Mouse (Mus musculus) cerebellum, postnatal 25 days (tissue): Measurements from ENCODE around the gene Ccdc87.
"Not testable (repeated sequence)": the region's sequence is repeated elsewhere in the genome, so short reads cannot be mapped to it uniquely, and the experiment has no call there.

Source experiments
- DNase-seq, 2 experiments: peaks; one replicate each; pipeline ENCODE4 v3.0.0; 2021; ENCODE audit warnings: mixed read lengths in 2 of 2

Gene Ccdc87

DNA sequence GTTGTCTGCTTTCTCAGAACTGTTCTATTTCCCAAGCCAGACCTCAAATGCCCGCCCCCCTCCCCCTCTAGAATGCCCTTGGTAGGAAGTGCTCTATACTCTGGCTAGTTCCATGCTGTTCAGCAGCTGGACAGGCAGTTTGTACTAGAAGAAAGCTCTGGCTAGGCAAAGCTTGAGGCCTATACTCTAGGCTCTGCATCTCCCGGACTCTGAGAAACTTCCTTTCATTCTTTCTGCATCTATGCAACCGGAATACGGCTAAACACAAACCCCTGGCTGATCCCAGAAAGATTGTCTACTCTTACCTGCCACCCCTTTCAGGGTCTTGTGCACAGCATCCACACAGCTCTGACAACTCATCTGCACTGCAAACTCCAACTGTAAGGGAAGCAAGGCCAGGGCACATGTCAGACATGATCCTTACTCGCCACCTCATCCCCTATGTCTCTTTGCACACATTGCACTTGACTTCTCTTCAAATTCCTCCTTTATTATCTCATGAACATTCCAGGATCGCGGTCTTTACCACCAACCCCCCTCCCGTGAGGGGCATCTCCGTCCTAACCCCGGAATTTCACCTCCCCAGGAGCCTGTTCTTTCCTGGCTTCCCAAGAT is 533 bp upstream of the Ccdc87 start:
- DNase-seq, result no peak

DNA sequence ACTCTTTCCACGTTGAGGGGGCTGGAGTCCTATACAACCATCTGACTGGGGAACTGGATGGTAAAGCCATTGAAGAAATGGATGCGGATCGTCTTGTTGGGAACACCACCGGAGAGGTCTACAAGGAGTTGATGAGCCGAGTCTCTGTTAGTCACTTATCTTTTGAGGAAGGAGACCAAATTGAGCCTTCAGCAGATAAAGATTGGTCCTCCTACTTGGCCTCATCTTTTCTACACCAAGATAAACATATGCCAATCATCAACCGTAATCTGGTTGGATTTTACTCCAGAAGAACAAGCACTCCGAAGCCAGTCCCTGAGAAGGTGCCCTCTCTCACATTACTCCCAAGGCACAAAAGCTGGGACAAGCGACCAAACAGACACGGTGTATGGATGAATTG is 1.7 kb downstream of the Ccdc87 start:
- DNase-seq, result no peak

DNA sequence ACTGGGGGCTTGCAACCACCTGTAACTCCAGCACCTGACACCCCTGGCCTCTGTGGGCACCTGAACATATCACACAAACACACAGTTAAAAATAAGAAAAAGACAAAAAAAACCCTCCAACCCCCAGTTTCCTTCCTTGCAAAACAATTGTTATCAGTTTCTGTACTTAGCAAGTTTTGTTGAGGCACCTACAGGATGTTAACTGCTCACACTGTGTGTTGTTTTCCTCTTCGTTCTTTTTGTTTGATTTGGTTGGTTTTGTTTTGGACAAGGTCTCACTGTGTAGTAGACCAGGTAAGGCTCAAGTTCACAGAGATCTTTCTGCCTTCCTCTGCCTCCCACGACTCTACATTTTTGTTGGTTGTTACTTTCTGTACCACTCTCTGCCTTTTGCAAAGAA is 3.4 kb downstream of the Ccdc87 start:
- DNase-seq, result no peak

DNA sequence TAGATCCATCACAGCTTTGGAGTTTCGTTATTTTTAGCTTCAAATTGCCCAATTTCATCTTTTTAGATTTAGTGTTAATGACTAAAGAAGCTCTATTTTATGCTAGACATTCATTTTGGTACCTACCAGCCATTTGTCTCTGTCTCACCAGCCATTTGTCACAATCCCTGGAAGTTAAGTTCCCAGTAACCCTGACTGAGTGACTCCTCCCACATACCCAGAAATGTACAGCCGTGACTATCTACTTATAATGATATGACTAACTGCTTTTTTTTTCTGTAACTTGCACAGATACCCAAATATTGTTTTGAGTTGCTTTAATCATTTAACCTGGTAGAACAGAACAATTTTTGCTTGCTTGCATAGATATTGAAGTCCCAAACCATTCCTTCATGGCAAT is 6.7 kb downstream of the Ccdc87 start:
- no peak for DNase-seq

DNA sequence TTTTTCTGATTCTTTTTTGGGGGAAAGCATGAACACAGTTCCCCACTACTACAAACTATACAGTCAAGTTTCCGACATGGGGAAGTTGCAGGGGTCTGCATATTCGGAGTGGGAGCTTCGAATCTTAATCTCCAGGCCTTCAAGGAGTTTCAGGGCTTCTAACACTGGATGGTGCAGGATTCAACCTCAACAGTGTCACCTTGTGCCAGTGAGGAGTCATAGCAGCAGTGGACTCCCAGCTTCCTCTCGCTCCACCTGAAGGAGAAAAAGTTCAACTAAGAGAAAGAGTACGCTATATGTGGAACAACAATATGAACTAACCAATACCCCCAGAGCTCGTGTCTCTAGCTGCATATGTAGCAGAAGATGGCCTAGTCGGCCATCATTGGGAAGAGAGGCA is 8.3 kb downstream of the Ccdc87 start:
- DNase-seq, result peak in 1 of 2 experiments; percentile 63

DNA sequence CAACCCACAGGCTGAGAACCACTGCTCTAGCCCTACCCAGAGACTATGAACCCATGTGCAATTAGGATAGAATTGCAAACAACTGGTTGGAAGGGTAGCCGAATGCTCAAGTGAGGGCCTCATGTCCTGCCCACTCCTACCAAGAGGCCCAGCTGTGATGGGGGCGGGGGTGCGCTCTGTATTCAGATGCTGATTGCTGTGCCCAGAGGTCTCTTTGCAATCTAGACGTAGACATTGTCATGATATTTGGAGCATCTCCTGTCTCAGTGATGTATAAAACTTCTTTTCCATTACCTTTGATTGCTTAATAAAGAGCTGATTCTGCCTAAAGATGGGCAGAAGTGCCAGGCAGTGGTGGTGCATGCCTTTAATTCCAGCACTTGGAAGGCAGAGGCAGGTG is 10.6 kb downstream of the Ccdc87 start:
- no peak for DNase-seq

DNA sequence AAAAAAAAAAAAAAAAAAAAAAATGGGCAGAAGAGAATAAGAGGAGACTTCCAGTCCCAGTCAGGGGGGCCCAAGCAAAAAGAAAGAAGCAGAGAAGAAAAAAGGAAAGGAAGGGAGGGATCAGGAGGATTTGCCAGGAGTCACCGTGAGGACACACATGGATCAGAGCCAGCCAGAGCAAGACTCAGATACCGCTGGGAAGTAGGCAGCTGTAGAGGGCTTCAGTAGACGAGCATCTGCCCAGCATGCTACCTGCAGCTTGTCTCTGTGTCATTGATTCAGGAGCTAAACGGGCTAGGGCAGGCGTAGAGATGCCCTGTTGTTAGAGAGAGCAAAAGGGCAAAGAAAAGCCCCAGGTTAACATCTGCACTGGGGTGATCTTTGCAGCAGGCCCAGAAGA is 11.1 kb downstream of the Ccdc87 start:
- DNase-seq, result no peak

DNA sequence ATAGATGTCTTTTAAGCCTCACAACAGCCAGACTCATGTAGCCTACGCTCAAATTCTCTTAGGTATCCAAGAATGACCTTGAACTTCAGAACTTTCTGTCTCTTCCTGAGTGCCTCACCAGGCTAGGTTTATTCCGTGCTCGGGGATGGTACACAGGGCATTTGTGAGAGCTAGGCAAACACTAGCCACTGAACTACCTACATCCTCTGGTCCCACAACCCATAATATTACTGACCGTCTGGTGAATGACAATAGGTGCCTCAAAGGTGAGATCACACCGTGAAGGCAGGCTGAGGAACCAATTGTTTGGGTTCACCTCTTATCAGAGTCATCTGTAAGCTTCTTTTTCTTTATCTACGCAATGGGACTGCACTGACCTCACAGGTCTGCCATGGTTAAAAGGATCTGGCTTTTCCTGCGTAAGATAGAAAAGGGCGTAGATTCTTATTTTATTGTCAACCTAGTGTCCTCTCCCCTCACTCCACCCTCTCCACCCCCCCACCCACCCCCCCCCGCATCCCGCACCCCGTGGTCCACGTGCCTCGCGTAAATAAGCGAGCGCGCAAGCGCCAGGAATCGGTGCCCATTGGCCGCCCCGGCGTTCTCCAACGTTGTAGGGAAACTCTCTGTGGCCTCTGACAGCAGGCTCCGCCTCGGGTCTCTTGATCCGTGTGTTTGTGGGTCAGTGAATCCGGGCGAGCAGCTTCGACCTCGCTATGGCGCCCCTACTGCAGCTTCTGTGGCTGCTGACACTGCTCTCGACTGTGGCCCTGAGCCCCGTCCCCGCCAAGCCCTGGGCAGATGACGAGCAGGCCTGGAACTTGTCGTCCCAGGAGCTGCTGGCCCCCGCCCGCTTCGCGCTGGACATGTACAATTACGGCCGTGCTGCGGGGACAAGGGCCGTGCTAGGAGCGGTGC is 15.6 kb downstream of the Ccdc87 start, which contains the start of gene Ctsf:
Gene Ctsf (plus strand): TSS at position 579 of the 918 bp plus-strand sequence.
- peak; percentile 96 for DNase-seq

DNA sequence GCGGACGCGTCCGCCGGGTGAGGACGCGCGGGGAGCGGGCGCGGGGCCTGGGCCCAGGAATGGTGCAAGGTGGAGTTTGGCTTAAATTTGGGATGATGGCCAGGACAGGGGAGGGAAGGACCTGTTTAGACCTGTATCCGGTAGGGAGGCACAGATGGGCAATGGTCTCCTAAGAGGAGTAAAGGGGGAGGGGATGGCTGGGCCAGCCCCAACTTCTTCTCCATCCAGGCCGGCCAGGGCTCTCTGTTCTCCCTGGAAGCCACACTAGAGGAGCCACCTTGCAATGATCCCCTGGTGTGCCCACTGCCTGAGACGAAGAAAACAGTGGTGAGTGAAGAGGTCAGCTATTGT is 16.3 kb downstream of the Ccdc87 start:
- DNase-seq, result no peak

DNA sequence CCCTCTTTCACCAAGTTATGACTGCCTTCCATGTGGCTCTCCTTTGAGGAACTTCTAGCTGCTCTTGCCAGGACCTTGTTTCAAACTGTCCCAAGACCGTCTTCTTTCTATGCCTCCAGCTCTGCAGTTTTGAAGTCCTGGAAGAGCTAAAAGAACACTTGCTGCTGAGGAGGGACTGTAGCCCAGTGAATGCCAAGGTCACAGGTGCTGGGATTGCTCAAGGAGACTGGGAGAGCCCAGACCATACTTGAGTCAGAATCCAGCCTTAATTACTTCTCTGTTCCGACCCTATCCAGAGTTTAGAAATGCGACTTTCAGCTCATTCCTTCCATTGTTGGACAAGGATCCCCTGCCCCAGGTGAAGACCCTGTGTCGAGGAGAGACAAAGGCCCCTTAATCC is 16.8 kb downstream of the Ccdc87 start:
- DNase-seq, result no peak

DNA sequence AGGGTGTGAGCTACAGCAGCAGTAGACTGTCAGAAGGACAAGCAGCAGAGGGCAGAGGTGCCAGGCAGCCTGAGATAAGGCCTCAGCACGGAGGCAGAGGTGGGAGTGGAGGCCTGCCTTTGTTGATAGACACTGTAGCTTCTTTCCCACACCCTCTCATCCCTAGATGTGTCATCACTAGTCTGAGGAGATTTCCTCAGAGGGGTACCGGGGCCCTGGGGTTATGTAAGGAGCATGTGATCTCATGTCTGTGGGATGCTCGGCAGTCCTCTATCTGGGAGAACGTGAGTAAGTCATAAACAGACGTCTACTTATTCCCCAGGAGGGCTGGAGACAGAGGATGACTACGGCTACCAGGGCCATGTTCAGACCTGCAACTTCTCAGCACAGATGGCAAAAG is 19.9 kb downstream of the Ccdc87 start:
- no peak for DNase-seq

DNA sequence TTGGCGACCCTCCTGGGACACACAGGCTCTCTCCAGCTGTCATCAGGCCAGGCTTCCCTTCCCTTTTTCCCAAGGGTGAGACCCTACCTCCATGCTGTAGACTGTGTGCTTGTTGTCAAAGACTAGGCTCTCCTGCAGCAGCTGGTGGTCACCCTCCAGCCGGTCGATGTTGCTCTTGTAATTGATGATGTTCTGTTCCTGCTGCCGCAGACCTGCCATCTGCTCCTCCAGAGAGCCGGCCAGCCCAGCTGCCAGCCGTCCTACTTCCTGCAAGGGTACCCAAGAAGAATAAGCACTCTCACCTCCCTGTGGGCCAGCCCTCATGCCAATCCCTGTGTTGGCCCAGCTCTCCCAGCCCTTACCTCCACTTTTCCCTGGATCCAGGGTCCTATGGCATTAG is 23.9 kb downstream of the Ccdc87 start:
- DNase-seq, result no peak

DNA sequence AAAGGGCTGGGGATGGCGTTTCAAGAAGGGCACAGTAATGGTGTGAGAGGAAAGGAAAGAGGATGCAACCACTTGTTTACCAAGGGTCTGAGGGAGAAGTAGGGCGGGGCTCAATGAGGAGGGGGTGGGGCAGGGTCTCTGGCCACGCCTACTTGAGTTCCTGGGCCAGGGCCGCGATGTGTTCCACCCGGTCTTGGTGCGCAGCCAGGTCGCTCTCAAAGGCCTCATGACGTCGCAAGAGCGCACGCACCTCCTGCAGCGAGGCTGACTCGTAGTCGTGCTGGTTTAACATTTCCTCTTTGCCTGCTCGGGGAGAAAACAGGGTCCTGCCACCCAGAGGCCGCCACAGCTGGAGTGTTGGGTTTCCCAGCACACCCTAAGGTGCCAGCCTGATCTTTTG is 26.0 kb downstream of the Ccdc87 start:
- peak in 1 of 2 experiments; percentile 44 for DNase-seq

DNA sequence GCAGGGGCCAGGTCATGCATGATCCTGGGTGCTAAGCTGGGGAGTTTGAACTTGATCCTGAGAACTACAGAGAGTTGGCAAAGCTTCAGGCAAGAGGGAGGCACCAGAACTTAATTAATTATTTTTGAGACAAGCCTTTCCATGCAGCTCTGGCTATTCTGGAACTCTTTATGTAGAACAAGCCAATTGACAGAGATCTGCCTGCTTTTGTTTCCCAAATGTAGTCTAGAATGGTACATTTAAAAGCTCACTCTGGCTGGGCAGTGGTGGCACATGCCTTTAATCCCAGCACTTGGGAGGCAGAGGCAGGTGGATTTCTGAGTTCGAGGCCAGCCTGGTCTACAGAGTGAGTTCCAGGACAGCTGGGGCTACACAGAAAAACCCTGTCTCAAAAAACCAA is 35.4 kb downstream of the Ccdc87 start:
- DNase-seq, result not testable (repeated sequence)

DNA sequence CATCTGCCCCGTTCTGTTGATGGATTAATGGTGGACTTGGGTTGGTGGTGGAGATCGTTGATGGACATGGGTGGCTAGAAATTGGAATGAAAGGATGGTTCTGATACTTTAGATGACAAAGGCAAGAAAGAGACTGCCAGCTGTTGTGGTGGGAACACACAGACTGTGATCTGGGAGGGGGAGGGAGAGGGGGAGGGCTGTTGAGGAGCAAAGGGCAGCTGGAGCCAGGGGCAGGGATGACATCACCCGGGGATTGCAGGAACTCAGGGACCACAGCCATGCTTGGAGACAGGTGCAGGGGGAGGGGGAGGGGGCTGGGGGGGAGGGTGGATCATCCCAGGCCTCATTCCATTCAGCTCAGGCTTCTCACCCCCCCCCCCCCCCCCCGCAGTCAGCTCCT is 37.1 kb downstream of the Ccdc87 start:
- no peak for DNase-seq

DNA sequence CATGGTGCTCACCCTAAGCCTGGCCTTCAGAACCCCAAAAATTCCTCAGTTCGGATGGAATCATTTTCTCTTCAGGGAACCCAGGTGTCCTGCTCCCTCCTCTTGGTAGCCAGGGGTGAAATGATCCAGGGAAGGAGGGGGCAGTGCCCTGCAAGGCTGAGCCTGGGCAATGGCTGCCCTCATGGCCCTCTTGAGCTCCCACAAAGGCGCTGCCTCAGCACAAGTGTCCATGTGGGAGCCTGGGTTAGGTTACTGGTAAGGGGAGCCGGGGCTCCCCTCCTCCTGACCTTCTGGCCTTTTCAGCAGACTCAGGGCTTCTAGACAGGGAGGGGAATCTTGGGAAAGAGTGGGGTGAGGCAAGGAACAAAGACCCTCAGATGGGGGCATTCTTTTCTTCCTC is 37.6 kb downstream of the Ccdc87 start:
- DNase-seq, result no peak

DNA sequence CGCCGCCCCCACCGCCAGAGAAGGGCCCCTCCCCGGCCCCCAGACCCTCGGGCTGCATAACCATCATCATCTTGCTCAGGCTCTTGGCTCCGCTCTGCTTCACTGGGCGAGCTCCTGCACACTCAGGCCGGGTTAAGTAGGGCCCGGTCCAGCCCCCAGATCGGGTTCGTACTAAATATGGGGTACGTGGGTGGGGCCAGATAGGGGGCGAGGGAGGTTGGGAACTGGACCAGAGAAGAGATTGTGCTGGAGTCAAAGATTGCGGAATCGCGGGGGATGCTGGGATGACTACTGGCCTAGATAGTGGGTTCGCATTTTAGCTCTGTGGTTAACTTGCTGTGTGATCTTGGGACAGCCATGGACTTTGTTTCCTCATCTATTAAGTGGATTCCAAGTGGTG is 38.6 kb downstream of the Ccdc87 start, which contains the start of gene Actn3:
Gene Actn3 (minus strand): TSS at position 125 of the 400 bp plus-strand sequence.
- DNase-seq, result peak in 1 of 2 experiments; percentile 20

DNA sequence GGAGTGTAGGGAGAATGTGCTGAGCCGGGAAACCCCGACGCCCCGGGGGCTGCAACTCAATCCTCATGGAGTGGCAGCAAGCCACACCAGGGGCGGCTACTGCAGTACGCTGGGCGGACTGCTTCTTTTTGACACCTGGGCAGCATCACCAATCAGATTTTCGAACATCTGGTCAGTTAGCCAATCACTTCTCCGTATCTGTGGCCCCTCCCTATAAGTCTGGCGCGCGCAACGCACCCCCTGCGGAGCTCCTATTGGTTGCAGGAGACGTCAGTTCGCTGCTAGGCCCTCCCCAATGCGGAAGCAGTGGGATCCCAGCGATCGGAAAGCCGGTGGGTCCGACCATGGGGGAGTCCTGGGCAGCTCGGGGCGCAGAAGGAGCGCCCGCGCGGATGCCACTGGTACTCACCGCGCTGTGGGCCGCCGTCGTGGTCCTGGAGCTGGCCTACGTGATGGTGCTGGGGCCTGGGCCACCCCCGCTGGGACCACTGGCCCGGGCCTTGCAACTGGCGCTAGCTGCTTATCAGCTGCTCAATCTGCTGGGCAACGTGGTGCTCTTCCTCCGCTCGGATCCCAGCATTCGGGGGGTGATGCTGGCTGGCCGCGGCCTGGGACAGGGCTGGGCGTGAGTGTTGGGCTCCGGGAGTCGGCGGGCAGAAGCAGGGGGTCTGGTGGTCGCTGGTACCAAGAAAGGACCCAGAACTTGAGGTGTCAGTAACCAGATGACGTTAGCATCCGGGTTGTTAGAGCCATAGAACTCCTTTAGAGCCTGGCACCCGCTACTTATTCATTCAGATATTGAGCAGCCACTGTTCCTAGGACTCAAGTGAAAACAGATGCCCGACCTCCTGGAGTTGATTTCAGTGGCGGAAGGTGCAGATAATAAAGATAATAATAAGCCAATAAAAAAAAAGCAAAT is 39.5 kb downstream of the Ccdc87 start, which contains the start of gene Zdhhc24:
Gene Zdhhc24 (plus strand): TSS at position 264 of the 919 bp plus-strand sequence.
- DNase-seq, result peak; percentile 97

DNA sequence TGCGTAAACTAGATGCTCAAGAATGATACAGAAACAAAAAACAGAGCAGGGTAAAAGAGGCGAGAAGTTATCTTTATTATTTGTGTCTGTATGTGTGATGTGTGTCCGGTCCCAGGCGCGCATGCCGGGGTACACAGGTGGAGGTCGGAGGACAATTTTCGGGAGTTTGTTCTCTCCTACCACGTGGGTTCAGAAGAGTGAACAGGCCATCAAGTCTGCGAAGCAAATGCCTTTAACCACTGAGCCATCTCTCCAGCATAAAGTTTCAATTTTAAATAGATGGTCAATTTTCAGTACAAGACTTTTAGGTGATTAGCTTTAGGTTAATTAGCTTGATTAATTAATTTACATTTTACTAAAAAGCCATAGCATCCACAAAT is 40.1 kb downstream of the Ccdc87 start:
- DNase-seq, result no peak

DNA sequence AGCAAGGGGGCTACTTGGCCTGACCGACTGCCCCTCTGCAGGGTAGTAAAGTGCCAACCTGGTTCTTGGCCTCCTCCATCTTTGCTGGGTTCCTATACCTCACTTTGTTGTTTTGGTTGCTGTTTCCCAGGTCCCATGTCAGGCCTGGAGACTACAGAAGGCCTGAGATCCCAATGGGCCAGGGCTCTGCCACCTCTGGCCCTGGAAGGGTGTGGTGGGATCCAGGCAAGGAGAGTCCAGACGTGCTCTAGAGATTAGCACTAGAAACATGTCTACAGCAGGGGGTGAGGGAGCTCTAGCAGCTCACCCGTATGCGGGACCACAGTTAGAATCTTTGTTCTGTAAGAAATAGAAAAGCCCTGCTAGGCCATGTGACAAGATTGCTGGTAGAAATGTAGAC is 44.8 kb downstream of the Ccdc87 start:
- DNase-seq, result no peak

DNA sequence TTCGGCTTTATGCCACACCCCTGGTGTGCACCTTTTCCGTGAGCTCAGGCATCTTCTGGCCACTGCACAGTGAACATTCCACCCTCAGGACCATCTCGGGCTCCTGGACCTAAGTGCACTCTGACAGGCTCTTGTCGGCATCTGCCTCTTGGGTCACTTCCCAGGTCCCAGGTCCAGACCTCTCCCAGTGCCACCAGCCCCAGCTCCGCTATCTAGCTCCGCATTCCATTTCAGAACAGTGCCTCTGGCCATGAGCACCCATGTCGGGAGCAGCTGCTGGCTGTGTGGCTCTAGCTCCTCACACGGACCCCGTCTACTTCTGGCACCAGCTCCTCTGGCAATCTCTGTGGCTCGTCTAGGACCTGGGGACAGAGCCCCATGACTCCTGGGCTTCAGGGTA is 50.6 kb downstream of the Ccdc87 start:
- DNase-seq, result no peak

DNA sequence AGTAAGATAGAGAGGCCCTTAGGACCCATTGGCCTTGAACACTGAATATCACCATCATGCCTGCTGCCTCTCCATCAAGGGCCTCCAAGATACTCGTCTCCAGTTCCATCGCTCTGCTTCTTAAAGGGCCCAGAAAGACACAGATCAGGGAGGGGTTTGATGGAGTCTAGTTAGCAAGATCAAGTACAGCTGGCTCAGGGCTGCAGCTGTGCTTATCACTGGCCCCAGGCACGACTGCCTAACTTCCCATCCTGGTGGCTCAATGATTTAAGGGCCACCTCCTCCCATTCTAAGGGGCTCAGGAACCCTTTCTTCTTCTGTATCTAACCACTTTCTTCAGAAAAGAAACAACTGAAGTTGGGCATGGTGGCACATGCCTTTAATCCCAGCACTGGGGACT is 52.6 kb downstream of the Ccdc87 start:
- DNase-seq, result no peak
